Mouse (Mus musculus): ENCODE results near the gene Peak1. TPM values are rescaled to one million over a fixed set of nuclear protein-coding genes. Genes with fewer than 3 reads are reported as not detected.
A peak's percentile ranks its signal among the peaks of the same experiment; 100 is the strongest.

Peak1 gene
- polyA plus RNA-seq, 1 experiment from 2014 or later: 8.8 TPM

GRCm38 (mm10) chr9:56160341-56161141, 257.3 kb downstream of the Peak1 start:
- H3K27ac ChIP-seq (ENCODE audit: low read depth, low read length): peak overlapping the region; percentile 95
- peak; percentile 93 for DNase-seq (ENCODE audit: low spot score)
- WGBS: 1% methylated on average over 73 of the region's 82 CpGs

GRCm38 (mm10) chr9:56159456-56159855, 258.4 kb downstream of the Peak1 start:
- Histone ChIP-seq H3K4me2 (replicated peaks; ENCODE audit: low read depth, low read length) (peak overlapping the region; percentile 69), H3K27ac (ENCODE audit: low read depth, low read length) (no peak overlapping the region), H3K4me1 (replicated peaks; ENCODE audit: control insufficient read depth, insufficient read depth, low read length) (peaks cover 2% of the 10 kb centered on the region; the same call in 1 of the 2 replicates), H3K4me3 (ENCODE audit: low read depth, low read length) (peak overlapping the region; percentile 94), H3K27me3 (ENCODE audit: control insufficient read depth, insufficient read depth, low read length) (no peaks in the 10 kb centered on the region), H3K36me3 (ENCODE audit: control insufficient read depth, insufficient read depth, low read length) (no peaks in the 10 kb centered on the region), H3K9ac (ENCODE audit: low read depth, low read length) (peak overlapping the region; percentile 97; the same call in 1 of the 2 replicates), H3K9me3 (ENCODE audit: control insufficient read depth, low read length) (no peaks in the 10 kb centered on the region)
- ATAC-seq (ENCODE audit: low FRiP score) (no peak), DNase-seq (ENCODE audit: low spot score) (peak; percentile 22)
- 13% methylated on average over 2 of the region's 2 CpGs for WGBS

More at GRCm38 (mm10) chr9:56160341-56161141, 257.3 kb downstream of the Peak1 start:
- peak overlapping the region; percentile 97 for H3K9ac ChIP-seq (ENCODE audit: low read depth, low read length)
- no peaks in the 10 kb centered on the region for H3K36me3 ChIP-seq (ENCODE audit: control insufficient read depth, insufficient read depth, low read length)
- H3K4me1 ChIP-seq (replicated peaks; ENCODE audit: control insufficient read depth, insufficient read depth, low read length): peaks cover 2% of the 10 kb centered on the region; the same call in 1 of the 2 replicates
- H3K27me3 ChIP-seq (ENCODE audit: control insufficient read depth, insufficient read depth, low read length): no peaks in the 10 kb centered on the region
- peak; percentile 98 for ATAC-seq (ENCODE audit: low FRiP score)
- H3K4me2 ChIP-seq (replicated peaks; ENCODE audit: low read depth, low read length): peak overlapping the region; percentile 69
- H3K4me3 ChIP-seq (ENCODE audit: low read depth, low read length): peak overlapping the region; percentile 94
- no peaks in the 10 kb centered on the region for H3K9me3 ChIP-seq (ENCODE audit: control insufficient read depth, low read length)

- Histone ChIP-seq H3K4me3 (ENCODE audit: low read depth, low read length) (no peak overlapping the region), H3K9ac (ENCODE audit: low read depth, low read length) (no peak overlapping the region), H3K4me2 (replicated peaks; ENCODE audit: low read depth, low read length) (no peak overlapping the region), H3K4me1 (replicated peaks; ENCODE audit: control insufficient read depth, insufficient read depth, low read length) (peaks cover 2% of the 10 kb centered on the region; the same call in 1 of the 2 replicates), H3K27me3 (ENCODE audit: control insufficient read depth, insufficient read depth, low read length) (no peaks in the 10 kb centered on the region), H3K36me3 (ENCODE audit: control insufficient read depth, insufficient read depth, low read length) (no peaks in the 10 kb centered on the region), H3K27ac (ENCODE audit: low read depth, low read length) (no peak overlapping the region), H3K9me3 (ENCODE audit: control insufficient read depth, low read length) (no peaks in the 10 kb centered on the region)
- no peak for DNase-seq (ENCODE audit: low spot score)
- no peak for ATAC-seq (ENCODE audit: low FRiP score)
- 68% methylated on average over 2 of the region's 2 CpGs for whole genome bisulfite sequencing
These were observed 259.8 kb downstream of the Peak1 start for GRCm38 (mm10) chr9:56158077-56158476.

GRCm38 (mm10) chr9:56154572-56154971, 263.3 kb downstream of the Peak1 start:
- 94% methylated on average over 5 of the region's 5 CpGs for WGBS
- DNase-seq (ENCODE audit: low spot score): no peak
- H3K4me1 ChIP-seq (replicated peaks; ENCODE audit: control insufficient read depth, insufficient read depth, low read length): no peaks in the 10 kb centered on the region; the same call in 1 of the 2 replicates

GRCm38 (mm10) chr9:56152482-56153007, 265.3 kb downstream of the Peak1 start:
- H3K36me3 ChIP-seq (ENCODE audit: control insufficient read depth, insufficient read depth, low read length): no peaks in the 10 kb centered on the region
- no peak overlapping the region for H3K9ac ChIP-seq (ENCODE audit: low read depth, low read length)
- no peak for ATAC-seq (ENCODE audit: low FRiP score)
- H3K9me3 ChIP-seq (ENCODE audit: control insufficient read depth, low read length): no peaks in the 10 kb centered on the region
- H3K4me3 ChIP-seq (ENCODE audit: low read depth, low read length): no peak overlapping the region
- H3K4me2 ChIP-seq (replicated peaks; ENCODE audit: low read depth, low read length): no peak overlapping the region
- H3K27me3 ChIP-seq (ENCODE audit: control insufficient read depth, insufficient read depth, low read length): no peaks in the 10 kb centered on the region
- WGBS: 80% methylated on average over 4 of the region's 4 CpGs
- H3K4me1 ChIP-seq (replicated peaks; ENCODE audit: control insufficient read depth, insufficient read depth, low read length): no peaks in the 10 kb centered on the region
- H3K27ac ChIP-seq (ENCODE audit: low read depth, low read length): no peak overlapping the region
- no peak for DNase-seq (ENCODE audit: low spot score)

More at GRCm38 (mm10) chr9:56154572-56154971, 263.3 kb downstream of the Peak1 start:
- Histone ChIP-seq H3K27me3 (ENCODE audit: control insufficient read depth, insufficient read depth, low read length) (no peaks in the 10 kb centered on the region), H3K9ac (ENCODE audit: low read depth, low read length) (no peak overlapping the region), H3K4me3 (ENCODE audit: low read depth, low read length) (no peak overlapping the region), H3K36me3 (ENCODE audit: control insufficient read depth, insufficient read depth, low read length) (no peaks in the 10 kb centered on the region), H3K4me2 (replicated peaks; ENCODE audit: low read depth, low read length) (no peak overlapping the region), H3K27ac (ENCODE audit: low read depth, low read length) (no peak overlapping the region), H3K9me3 (ENCODE audit: control insufficient read depth, low read length) (no peaks in the 10 kb centered on the region)
- ATAC-seq (ENCODE audit: low FRiP score): no peak

- DNase-seq (ENCODE audit: low spot score) (no peak), ATAC-seq (ENCODE audit: low FRiP score) (no peak)
- H3K4me3 ChIP-seq (ENCODE audit: low read depth, low read length): no peak overlapping the region
- no peak overlapping the region for H3K4me2 ChIP-seq (replicated peaks; ENCODE audit: low read depth, low read length)
- whole genome bisulfite sequencing: 62% methylated on average over 7 of the region's 7 CpGs
- H3K4me1 ChIP-seq (replicated peaks; ENCODE audit: control insufficient read depth, insufficient read depth, low read length): no peaks in the 10 kb centered on the region
- no peaks in the 10 kb centered on the region for H3K9me3 ChIP-seq (ENCODE audit: control insufficient read depth, low read length)
- peaks cover 3% of the 10 kb centered on the region for H3K36me3 ChIP-seq (ENCODE audit: control insufficient read depth, insufficient read depth, low read length)
- H3K27me3 ChIP-seq (ENCODE audit: control insufficient read depth, insufficient read depth, low read length): no peaks in the 10 kb centered on the region
- H3K9ac ChIP-seq (ENCODE audit: low read depth, low read length): no peak overlapping the region
- no peak overlapping the region for H3K27ac ChIP-seq (ENCODE audit: low read depth, low read length)
These were observed 266.0 kb downstream of the Peak1 start for GRCm38 (mm10) chr9:56151745-56152481.

Other genes starting within 250 kb of the Peak1 start
- gene Hmg20a, start 542 bp upstream of the Peak1 start, polyA plus RNA-seq (2014; fragmentation: Nextera tagmentation; extraction: Ambion mirVana): 72.9 and 76.2 TPM in 2 replicates

Measured in hindbrain, embryonic 11.5 days (tissue).